Mouse (Mus musculus) kidney, adult 2 months (tissue): ENCODE measurements around the gene Dedd2.

Experiments used
- CTCF ChIP-seq: fragments of 200-500 bp; conservative IDR thresholded peaks from 2 replicates; pipeline ENCODE4 v1.5.1; 2011; ENCODE audit warnings: low read depth, mild to moderate bottlenecking, control low read depth, low read length, moderate library complexity, mixed read lengths; ENCODE audit not compliant: insufficient read depth, insufficient read length
- POLR2A ChIP-seq: fragments of 200-500 bp; IDR thresholded peaks from one replicate; pipeline ENCODE4 v1.6.1; 2011; ENCODE audit warnings: low read depth, low read length, control low read depth

DNA sequence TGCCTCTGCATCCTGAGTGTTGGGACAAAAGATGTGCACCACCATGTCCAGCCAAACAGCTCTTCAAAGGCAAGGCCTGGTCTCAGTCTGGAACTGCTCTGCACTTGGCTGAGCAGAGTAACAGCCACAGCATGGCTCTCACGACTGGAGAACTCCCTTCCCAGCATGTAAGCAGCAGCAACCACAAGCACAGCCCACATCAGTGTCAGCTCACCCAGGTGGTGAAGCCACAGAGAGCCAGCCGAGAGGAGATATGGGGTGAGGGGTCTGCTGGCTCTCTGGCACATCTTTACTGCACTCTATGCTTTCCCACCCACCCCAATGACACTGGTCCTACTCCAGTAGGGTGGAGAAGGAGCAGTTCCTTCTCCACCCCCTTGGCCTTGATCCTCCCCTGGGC is 12.6 kb upstream of the Dedd2 start:
- TF ChIP-seq CTCF (no peak), POLR2A (no peak)
